Comparison of ENCODE assay signal across 13 mouse cellular contexts in the genomic region with DNA sequence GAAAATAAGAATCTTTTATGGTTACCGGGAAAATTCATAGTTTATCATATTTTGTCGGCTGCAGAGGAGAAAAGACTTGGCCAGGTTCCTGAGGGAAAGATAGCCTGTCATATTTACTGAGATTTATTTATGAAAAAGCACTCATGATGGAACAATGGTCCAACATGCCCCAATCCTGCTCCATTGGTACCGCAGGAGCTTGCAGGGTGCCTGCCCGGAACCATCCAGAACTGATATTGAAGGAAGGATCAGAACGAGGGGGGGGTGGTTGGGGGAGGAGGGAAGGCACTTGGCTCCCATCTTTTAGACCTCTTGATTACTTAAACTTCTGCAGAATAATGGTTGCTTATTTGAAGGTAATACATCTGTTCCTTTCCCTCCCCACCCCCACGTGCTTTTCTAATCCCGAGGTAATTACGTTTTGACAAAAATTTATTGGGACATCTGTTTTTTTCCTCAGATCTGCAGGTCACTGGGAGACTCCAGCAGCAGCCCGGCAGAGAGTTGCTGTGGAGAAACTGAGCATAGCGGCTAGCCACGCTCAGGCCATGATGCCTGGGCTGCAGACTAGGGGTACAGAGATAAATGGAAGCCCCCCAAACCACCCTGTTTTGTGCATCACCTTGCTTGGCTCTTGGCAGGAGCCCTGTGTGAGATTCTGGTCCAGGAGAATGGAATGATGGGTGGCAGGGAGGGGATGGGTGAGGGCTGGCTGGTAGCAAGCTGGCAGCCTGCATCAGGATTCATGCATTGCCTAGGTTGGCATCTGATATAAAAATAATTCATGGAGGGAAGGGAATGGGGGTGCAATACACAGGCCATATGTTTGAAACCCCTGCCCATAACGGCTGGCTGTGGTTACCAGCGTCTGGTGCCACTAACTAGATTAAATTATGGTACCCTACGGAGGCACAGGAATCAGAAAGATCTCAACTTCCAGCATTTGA.
A peak's percentile ranks its signal among the peaks of the same experiment; 100 is the strongest.
DNase-seq lines count a peak whose midpoint lies in the region; ATAC-seq lines count a peak whose summit lies in the region.
"Had no signal": no experiment of that assay in that cellular context is flagged by ENCODE, and none has a peak within 500 bp of the region (broad histone marks: within the 10 kb centered on the region; RNA-seq: fewer than 3 reads in every experiment).

No protein-coding gene starts in this region.

- ATAC-seq in cerebellum, adult (ENCODE audit: insufficient number of reproducible peaks, low FRiP score, low TSS enrichment), result no peak
- 0 out of 2 replicates have a peak, but pooled peaks have one; percentile 31 for ATAC-seq in hindbrain, embryonic 14.5 days (ENCODE audit: low FRiP score)
- ATAC-seq in forebrain, embryonic 14.5 days, result peak; percentile 82

- no peak overlapping the region for H3K4me2 ChIP-seq in hindbrain, embryonic 14.5 days (replicated peaks)
- no peak overlapping the region for H3K4me2 ChIP-seq in forebrain, embryonic 14.5 days (ENCODE audit: low read length)
- H3K4me2 ChIP-seq: liver, embryonic 13.5 days had no signal

- H3K27me3 ChIP-seq in hindbrain, embryonic 14.5 days (ENCODE audit: control insufficient read depth, insufficient read depth, low read length), result no peaks in the 10 kb centered on the region
- no peaks in the 10 kb centered on the region for H3K27me3 ChIP-seq in hindbrain, embryonic 10.5 days (ENCODE audit: insufficient read depth, poor library complexity, severe bottlenecking)
- H3K27me3 ChIP-seq in forebrain, embryonic 14.5 days (replicated peaks; ENCODE audit: control insufficient read depth, insufficient read depth, low read length), result no peaks in the 10 kb centered on the region
- H3K27me3 ChIP-seq: liver, embryonic 13.5 days had no signal

- H3K4me1 ChIP-seq in hindbrain, embryonic 14.5 days (replicated peaks; ENCODE audit: control insufficient read depth, insufficient read depth, low read length), result peaks cover 11% of the 10 kb centered on the region; the same call in 1 of the 2 replicates
- peaks cover 10% of the 10 kb centered on the region for H3K4me1 ChIP-seq in hindbrain, embryonic 10.5 days (replicated peaks)
- H3K4me1 ChIP-seq in forebrain, embryonic 14.5 days (ENCODE audit: control insufficient read depth, insufficient read depth, low read length), result peaks cover 11% of the 10 kb centered on the region; the same call in 1 of the 2 replicates
- H3K4me1 ChIP-seq: liver, embryonic 13.5 days had no signal

- H3K9ac ChIP-seq in hindbrain, embryonic 14.5 days, result no peak overlapping the region
- no peak overlapping the region for H3K9ac ChIP-seq in forebrain, embryonic 14.5 days (ENCODE audit: low read length)
- H3K9ac ChIP-seq: liver, embryonic 13.5 days had no signal

- no peak overlapping the region for H3K4me3 ChIP-seq in hindbrain, embryonic 14.5 days (replicated peaks; ENCODE audit: low read length)
- H3K4me3 ChIP-seq in hindbrain, embryonic 10.5 days, result no peak overlapping the region
- H3K4me3 ChIP-seq in forebrain, embryonic 14.5 days (ENCODE audit: low read depth, low read length), result no peak overlapping the region
- H3K4me3 ChIP-seq: liver, embryonic 13.5 days had no signal

- H3K27ac ChIP-seq in hindbrain, embryonic 14.5 days, result 0 out of 2 replicates have a peak overlapping the region, but pooled peaks have one; percentile 10
- no peak overlapping the region for H3K27ac ChIP-seq in hindbrain, embryonic 10.5 days
- peak overlapping the region; percentile 71 for H3K27ac ChIP-seq in forebrain, embryonic 14.5 days (ENCODE audit: low read depth, low read length)
- H3K27ac ChIP-seq: liver, embryonic 13.5 days had no signal

- no peaks in the 10 kb centered on the region for H3K36me3 ChIP-seq in hindbrain, embryonic 14.5 days (replicated peaks; ENCODE audit: control insufficient read depth, insufficient read depth)
- no peaks in the 10 kb centered on the region for H3K36me3 ChIP-seq in hindbrain, embryonic 10.5 days
- no peaks in the 10 kb centered on the region for H3K36me3 ChIP-seq in forebrain, embryonic 14.5 days (ENCODE audit: control insufficient read depth, insufficient read depth, low read length)
- H3K36me3 ChIP-seq: liver, embryonic 13.5 days had no signal

- no peaks in the 10 kb centered on the region for H3K9me3 ChIP-seq in hindbrain, embryonic 14.5 days (ENCODE audit: control insufficient read depth, low read length)
- no peaks in the 10 kb centered on the region for H3K9me3 ChIP-seq in hindbrain, embryonic 10.5 days
- H3K9me3 ChIP-seq in forebrain, embryonic 14.5 days (replicated peaks; ENCODE audit: control insufficient read depth, low read length), result no peaks in the 10 kb centered on the region
- H3K9me3 ChIP-seq: liver, embryonic 13.5 days had no signal

- WGBS in hindbrain, embryonic 14.5 days, result 65% methylated on average over 14 of the region's 14 CpGs
- 83% methylated on average over 14 of the region's 14 CpGs for WGBS in hindbrain, embryonic 10.5 days
- WGBS in forebrain, embryonic 14.5 days, result 71% methylated on average over 14 of the region's 14 CpGs

- peak; percentile 61 to 68 for DNase-seq in cerebellum, postnatal 10 days
- DNase-seq in hindbrain, embryonic 14.5 days (ENCODE audit: low spot score), result no peak
- no peak for DNase-seq in hindbrain, embryonic 10.5 days (ENCODE audit: low spot score)
- DNase-seq in forebrain, embryonic 14.5 days (ENCODE audit: low spot score), result peak; percentile 64
- DNase-seq in neural tube, embryonic 10.5 days (ENCODE audit: extremely low spot score, low spot score), result peak; percentile 19
- DNase-seq in left cerebral cortex, adult 18-20 months (ENCODE audit: low spot score in 2 of 2), result no peak
- no peak for DNase-seq in frontal cortex, postnatal 36 days (ENCODE audit: low spot score in 2 of 2)
- DNase-seq: cerebellum, adult 18-20 months; heart, postnatal 4 days; liver, embryonic 13.5 days; lung, postnatal 36 days; thymus, adult 18-20 months had no signal

Comparison
In these comparisons a context has a peak if more than half of its experiments do, and no peak if none do; other contexts are left out.
1. DNase-seq: peak in cerebellum, postnatal 10 days (2 of 2), forebrain, embryonic 14.5 days (single experiment) and neural tube, embryonic 10.5 days (single experiment); none in hindbrain, embryonic 14.5 days (single experiment), hindbrain, embryonic 10.5 days (single experiment), left cerebral cortex, adult 18-20 months (0 of 2) and frontal cortex, postnatal 36 days (0 of 2).